Mouse (Mus musculus) intestine, postnatal 0 days (tissue): ENCODE data around the gene Tmem53. TPM values are rescaled to one million over a fixed set of nuclear protein-coding genes. Genes with fewer than 3 reads are reported as not detected.
"Not testable (repeated sequence)": the region's sequence is repeated elsewhere in the genome, so short reads cannot be mapped to it uniquely, and the experiment has no call there.

Experiments
- ATAC-seq: fragments of 200-750 bp; cut with Nextera tagmentation; 2 replicates; pipeline ENCODE4 v1.8.0; 2017; ENCODE audit warnings: mild to moderate bottlenecking, moderate TSS enrichment, moderate library complexity
- H3K27ac ChIP-seq: fragments of 300-500 bp; sonication (generic); 2 replicates; pipeline ENCODE4 v1.5.1; 2014; ENCODE audit warnings: mild to moderate bottlenecking, low read depth, low read length, moderate library complexity
- H3K27me3 ChIP-seq: fragments of 300-500 bp; sonication (generic); replicated peaks from 2 replicates; pipeline ENCODE4 v1.6.1; 2014; ENCODE audit warnings: low read length, mixed read lengths; ENCODE audit not compliant: control insufficient read depth, insufficient read depth
- H3K36me3 ChIP-seq: fragments of 300-500 bp; sonication (generic); 2 replicates; pipeline ENCODE4 v1.6.1; 2014; ENCODE audit warnings: mild to moderate bottlenecking, moderate library complexity; ENCODE audit not compliant: control insufficient read depth, insufficient read depth
- H3K4me1 ChIP-seq: fragments of 300-500 bp; sonication (generic); replicated peaks from 2 replicates; pipeline ENCODE4 v1.6.1; 2014; ENCODE audit warnings: antibody characterized with exemption, low read length, mixed read lengths; ENCODE audit not compliant: control insufficient read depth, insufficient read depth
- H3K4me2 ChIP-seq: fragments of 300-500 bp; sonication (generic); replicated peaks from 2 replicates; pipeline ENCODE4 v1.6.1; 2014; ENCODE audit warnings: low read depth, mild to moderate bottlenecking, moderate library complexity
- H3K4me3 ChIP-seq: fragments of 300-500 bp; sonication (generic); 2 replicates; pipeline ENCODE4 v1.5.1; 2014; ENCODE audit warnings: low read depth, low read length
- H3K9ac ChIP-seq: fragments of 300-500 bp; sonication (generic); 2 replicates; pipeline ENCODE4 v1.6.1; 2014; ENCODE audit warnings: mild to moderate bottlenecking, low read depth, low read length
- H3K9me3 ChIP-seq: fragments of 300-500 bp; sonication (generic); 2 replicates; pipeline ENCODE4 v1.6.1; 2016; ENCODE audit warnings: mixed run types; ENCODE audit not compliant: control insufficient read depth
- CTCF ChIP-seq: sonication (generic); IDR thresholded peaks from 2 replicates; pipeline ENCODE4 v1.5.1; 2016; ENCODE audit warnings: low read depth, mild to moderate bottlenecking, control low read depth, antibody characterized with exemption, moderate library complexity
- WGBS: fragments of 180-500 bp; shearing (Covaris S2); extraction: QIAGEN DNeasy Blood & Tissue Kit; methylation state at CpG from one replicate; pipeline ENCODE4 v1.1.7; 2014; 5-methylcytosine and 5-hydroxymethylcytosine counted together
- polyA plus RNA-seq: library from polyadenylated mRNA; unstranded; fragments of >200 nt; fragmentation: Nextera tagmentation; extraction: Ambion mirVana; gene quantifications from 2 replicates; pipeline ENCODE4 v1.2.1, GENCODE M21; 2015

Tmem53 gene
- polyA plus RNA-seq, 1 experiment from 2014 or later: 12.8 TPM

- no peaks in the 10 kb centered on the region for H3K36me3 ChIP-seq
- no peak for ATAC-seq
- no peak for TF ChIP-seq CTCF
- H3K4me3 ChIP-seq: no peak overlapping the region
- no peak overlapping the region for H3K4me2 ChIP-seq
- H3K9me3 ChIP-seq: no peaks in the 10 kb centered on the region
- no peak overlapping the region for H3K9ac ChIP-seq
- H3K27me3 ChIP-seq: no peaks in the 10 kb centered on the region
- no peaks in the 10 kb centered on the region for H3K4me1 ChIP-seq
- WGBS: 56% methylated on average over 5 of the region's 5 CpGs
- no peak overlapping the region for H3K27ac ChIP-seq
Measured at GRCm38 (mm10) chr4:117254017-117254627, 2.4 kb downstream of the Tmem53 start.

DNA sequence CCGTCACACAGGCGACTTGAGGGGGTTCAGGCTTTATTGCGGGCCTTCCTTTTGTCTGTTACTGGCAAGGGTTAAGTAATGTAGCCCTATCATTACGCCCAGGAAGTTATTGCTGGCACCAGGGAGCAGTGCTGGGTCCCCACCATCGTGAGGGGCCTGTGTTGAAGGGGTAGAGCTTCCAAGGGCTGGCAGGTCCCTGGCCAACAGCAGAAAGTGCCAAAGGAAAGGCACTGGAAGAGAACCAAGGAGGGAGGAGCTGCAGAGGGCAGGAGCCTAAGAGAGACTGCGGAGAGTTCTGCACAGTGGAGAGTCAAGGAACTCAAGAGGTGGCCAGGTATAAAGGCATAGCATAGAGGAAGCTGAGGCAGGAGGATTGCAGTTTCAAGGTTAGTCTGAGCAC, 2.9 kb downstream of the Tmem53 start:
- no peak for ATAC-seq
- Histone ChIP-seq H3K9me3 (no peaks in the 10 kb centered on the region), H3K36me3 (no peaks in the 10 kb centered on the region), H3K9ac (no peak overlapping the region), H3K27ac (no peak overlapping the region), H3K4me3 (no peak overlapping the region), H3K4me2 (no peak overlapping the region), H3K27me3 (no peaks in the 10 kb centered on the region), H3K4me1 (no peaks in the 10 kb centered on the region)
- 72% methylated on average over 6 of the region's 6 CpGs for WGBS
- TF ChIP-seq CTCF: no peak

DNA sequence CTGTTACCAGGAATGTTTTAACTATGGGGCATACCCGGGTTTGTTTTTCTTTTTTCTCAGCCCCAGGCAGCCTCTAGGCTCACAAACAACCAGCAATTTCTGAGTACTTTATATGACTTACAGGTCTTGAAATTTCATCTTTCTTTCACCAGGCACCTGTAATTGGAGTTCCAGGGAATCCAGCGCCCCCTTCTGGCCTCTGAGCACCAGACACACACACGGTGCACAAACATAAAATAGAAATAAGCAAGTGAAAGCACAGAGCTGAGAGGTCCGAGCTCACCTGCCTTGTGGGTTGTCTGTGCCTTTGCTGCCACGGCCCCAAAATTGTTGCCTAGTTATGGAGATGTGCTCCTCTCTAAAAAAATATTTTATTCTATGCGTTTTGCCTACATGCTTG, 8.2 kb downstream of the Tmem53 start:
- H3K4me3 ChIP-seq, H3K36me3 ChIP-seq, H3K27ac ChIP-seq, H3K9ac ChIP-seq, ATAC-seq, H3K27me3 ChIP-seq, H3K4me1 ChIP-seq, H3K4me2 ChIP-seq, H3K9me3 ChIP-seq: not testable (repeated sequence)
- 74% methylated on average over 6 of the region's 6 CpGs for whole genome bisulfite sequencing
- TF ChIP-seq CTCF: peak; percentile 32; the same call in 1 of the 2 replicates

- no peaks in the 10 kb centered on the region for H3K4me1 ChIP-seq
- H3K27ac ChIP-seq: no peak overlapping the region
- no peak for ATAC-seq
- H3K27me3 ChIP-seq: 0 out of 2 replicates have a peak, but pooled peaks cover 3% of the 10 kb centered on the region
- H3K4me2 ChIP-seq: no peak overlapping the region
- 80% methylated on average over 2 of the region's 2 CpGs for WGBS
- no peaks in the 10 kb centered on the region for H3K36me3 ChIP-seq
- no peak for TF ChIP-seq CTCF
- no peaks in the 10 kb centered on the region for H3K9me3 ChIP-seq
- H3K9ac ChIP-seq: no peak overlapping the region
- no peak overlapping the region for H3K4me3 ChIP-seq
Measured at GRCm38 (mm10) chr4:117261222-117261621, 9.5 kb downstream of the Tmem53 start.

DNA sequence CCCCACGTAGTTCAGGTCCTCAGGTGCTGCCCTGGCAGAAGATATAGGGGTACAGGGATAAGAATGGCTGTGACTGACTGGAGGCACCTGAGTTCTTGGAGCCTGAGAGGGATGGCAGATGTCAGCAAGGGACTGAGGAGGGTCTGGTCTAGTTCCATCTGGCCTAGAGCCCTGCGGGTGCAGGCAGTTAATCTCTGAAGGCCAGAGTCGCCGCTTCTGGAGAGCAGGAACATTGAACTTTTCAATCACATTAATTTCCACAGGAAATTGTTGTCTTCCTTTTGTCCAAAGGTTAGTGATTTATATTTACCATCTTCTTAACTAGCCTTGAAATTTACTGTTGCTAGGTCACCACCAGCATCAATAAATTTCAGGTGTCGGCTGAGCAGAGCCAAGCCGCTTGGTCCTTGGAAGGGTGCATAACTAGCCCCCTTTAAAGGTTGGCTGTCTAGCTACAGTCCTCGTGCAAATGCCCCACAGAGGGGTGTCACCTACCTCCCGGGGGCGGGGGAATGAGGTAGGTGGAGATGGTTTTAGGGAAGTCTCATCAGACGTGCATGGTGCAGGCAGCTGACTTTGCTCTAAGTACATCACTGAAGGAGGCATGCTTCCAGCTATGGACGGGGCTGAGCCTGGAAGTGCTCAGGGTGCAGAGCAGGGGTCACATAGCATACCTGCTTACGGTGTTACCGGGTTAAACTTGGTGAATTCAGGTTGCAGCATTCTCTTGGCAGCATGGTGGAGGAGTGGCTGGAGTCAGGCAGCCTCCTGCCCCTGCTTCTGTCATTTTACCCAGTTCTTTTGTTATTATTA, 10.6 kb downstream of the Tmem53 start:
- TF ChIP-seq CTCF: no peak
- H3K36me3 ChIP-seq: no peaks in the 10 kb centered on the region
- H3K27me3 ChIP-seq: 0 out of 2 replicates have a peak, but pooled peaks cover 3% of the 10 kb centered on the region
- no peaks in the 10 kb centered on the region for H3K9me3 ChIP-seq
- H3K4me3 ChIP-seq: no peak overlapping the region
- ATAC-seq: no peak
- no peak overlapping the region for H3K27ac ChIP-seq
- H3K9ac ChIP-seq: no peak overlapping the region
- H3K4me2 ChIP-seq: no peak overlapping the region
- 48% methylated on average over 13 of the region's 13 CpGs for WGBS
- no peaks in the 10 kb centered on the region for H3K4me1 ChIP-seq

GRCm38 (mm10) chr4:117262987-117263386, 11.2 kb downstream of the Tmem53 start:
- Histone ChIP-seq H3K9ac (no peak overlapping the region), H3K9me3 (no peaks in the 10 kb centered on the region), H3K27me3 (0 out of 2 replicates have a peak, but pooled peaks cover 3% of the 10 kb centered on the region), H3K27ac (no peak overlapping the region), H3K36me3 (no peaks in the 10 kb centered on the region), H3K4me1 (no peaks in the 10 kb centered on the region), H3K4me3 (no peak overlapping the region), H3K4me2 (no peak overlapping the region)
- no peak for ATAC-seq
- 77% methylated on average over 8 of the region's 8 CpGs for WGBS
- no peak for TF ChIP-seq CTCF
